Comparison of ENCODE assay signal across 14 mouse cellular contexts in genomic region chr17:4500504-4500903, GRCm38 (mm10).
"Had no signal": no experiment of that assay in that cellular context is flagged by ENCODE, and none has a peak within 500 bp of the region (broad histone marks: within the 10 kb centered on the region; RNA-seq: fewer than 3 reads in every experiment).

No protein-coding gene starts in this region.

- H3K4me2 ChIP-seq: liver, embryonic 13.5 days; midbrain, embryonic 11.5 days; stomach, embryonic 15.5 days had no signal

- DNase-seq: kidney, adult 2 months; kidney, postnatal 25 days; liver, embryonic 13.5 days; lung, adult 2 months; lung, postnatal 14 days; midbrain, embryonic 14.5 days; right cerebral cortex, adult 18-20 months; right cerebral cortex, postnatal 14 days; right cerebral cortex, postnatal 4 days; thymus, postnatal 25 days had no signal

- H3K9ac ChIP-seq: liver, embryonic 13.5 days; stomach, embryonic 15.5 days had no signal

- H3K27me3 ChIP-seq: liver, embryonic 13.5 days; stomach, embryonic 15.5 days had no signal

- H3K4me3 ChIP-seq: left cerebral cortex, adult 2 months; liver, embryonic 13.5 days; stomach, embryonic 15.5 days had no signal

- H3K9me3 ChIP-seq: liver, embryonic 13.5 days; stomach, embryonic 15.5 days had no signal

- H3K27ac ChIP-seq: kidney, postnatal 0 days; left cerebral cortex, adult 2 months; liver, embryonic 13.5 days; stomach, embryonic 15.5 days had no signal

- H3K36me3 ChIP-seq: liver, embryonic 13.5 days; stomach, embryonic 15.5 days had no signal
